Mouse (Mus musculus): Measurements from ENCODE around the gene Hist1h1t. TPM values are rescaled to one million over a fixed set of nuclear protein-coding genes. Genes with fewer than 3 reads are reported as not detected.
A peak's percentile ranks its signal among the peaks of the same experiment; 100 is the strongest.

Gene Hist1h1t
- polyA plus RNA-seq, 1 experiment from 2014 or later, result not detected

DNA sequence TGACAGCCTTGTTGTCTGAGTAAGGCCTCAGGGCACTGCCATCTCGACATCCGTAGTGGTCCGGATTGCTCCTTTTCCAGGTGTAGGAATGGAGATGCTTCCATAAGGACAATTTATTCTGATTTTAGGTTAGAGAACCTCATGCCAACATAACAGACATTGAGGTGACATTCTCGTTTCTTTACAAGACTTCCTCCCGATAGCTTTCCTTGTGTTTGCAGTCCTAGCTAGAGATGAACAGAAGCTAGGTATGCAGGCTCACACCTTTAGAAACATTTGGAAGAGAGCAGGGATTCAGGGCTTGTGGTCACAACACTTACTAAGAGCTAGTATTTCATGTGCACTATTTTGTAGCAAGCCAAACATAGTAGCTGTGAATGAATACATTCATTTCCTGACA, 47.6 kb downstream of the Hist1h1t start:
- H3K27ac ChIP-seq (ENCODE audit: low read depth, low read length), result peak overlapping the region; percentile 47; the same call in 1 of the 2 replicates
- ATAC-seq (replicated peaks; ENCODE audit: low FRiP score) (no peak), DNase-seq (ENCODE audit: low spot score) (no peak)
- no peak overlapping the region for H3K4me2 ChIP-seq (ENCODE audit: low read depth, low read length, severe bottlenecking)
- no peaks in the 10 kb centered on the region for H3K36me3 ChIP-seq (ENCODE audit: control insufficient read depth, insufficient read depth, low read length)
- no peaks in the 10 kb centered on the region for H3K9me3 ChIP-seq (ENCODE audit: control insufficient read depth, low read length)
- no peaks in the 10 kb centered on the region for H3K27me3 ChIP-seq (ENCODE audit: control insufficient read depth, insufficient read depth, low read length)
- H3K4me3 ChIP-seq (ENCODE audit: low read depth, low read length), result no peak overlapping the region
- WGBS, result 87% methylated on average over 5 of the region's 5 CpGs
- no peaks in the 10 kb centered on the region; the same call in 1 of the 2 replicates for H3K4me1 ChIP-seq (replicated peaks; ENCODE audit: control insufficient read depth, insufficient read depth, low read length)
- H3K9ac ChIP-seq (ENCODE audit: low read length), result no peak overlapping the region

DNA sequence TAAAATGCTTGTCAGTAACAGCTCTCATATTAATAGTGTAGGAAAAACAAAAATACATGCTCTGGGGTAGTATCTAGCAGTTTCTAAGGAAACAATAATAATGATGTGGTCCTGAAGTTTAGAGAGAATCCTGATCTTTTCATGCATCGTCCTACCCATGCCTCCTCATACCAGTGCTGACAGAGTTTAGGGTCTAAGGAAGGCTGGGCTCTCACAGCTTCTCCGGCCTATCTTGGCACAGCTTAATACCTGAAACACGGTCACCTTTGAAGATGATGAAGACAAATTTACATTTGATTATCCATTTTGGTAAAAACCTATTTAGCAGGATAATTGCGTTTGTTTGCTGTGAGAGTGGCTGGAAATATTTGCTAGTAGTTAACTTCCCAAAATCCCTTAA, 48.3 kb downstream of the Hist1h1t start:
- DNase-seq (ENCODE audit: low spot score) (no peak), ATAC-seq (replicated peaks; ENCODE audit: low FRiP score) (no peak)
- 0 out of 2 replicates have a peak overlapping the region, but pooled peaks have one; percentile 38 for H3K4me3 ChIP-seq (ENCODE audit: low read depth, low read length)
- WGBS, result 53% methylated on average over 4 of the region's 4 CpGs
- peak overlapping the region; percentile 58 for H3K4me2 ChIP-seq (ENCODE audit: low read depth, low read length, severe bottlenecking)
- H3K4me1 ChIP-seq (replicated peaks; ENCODE audit: control insufficient read depth, insufficient read depth, low read length), result no peaks in the 10 kb centered on the region; the same call in 1 of the 2 replicates
- H3K9me3 ChIP-seq (ENCODE audit: control insufficient read depth, low read length), result no peaks in the 10 kb centered on the region
- no peaks in the 10 kb centered on the region for H3K27me3 ChIP-seq (ENCODE audit: control insufficient read depth, insufficient read depth, low read length)
- H3K27ac ChIP-seq (ENCODE audit: low read depth, low read length), result peak overlapping the region; percentile 99
- no peaks in the 10 kb centered on the region for H3K36me3 ChIP-seq (ENCODE audit: control insufficient read depth, insufficient read depth, low read length)
- peak overlapping the region; percentile 75 for H3K9ac ChIP-seq (ENCODE audit: low read length)

DNA sequence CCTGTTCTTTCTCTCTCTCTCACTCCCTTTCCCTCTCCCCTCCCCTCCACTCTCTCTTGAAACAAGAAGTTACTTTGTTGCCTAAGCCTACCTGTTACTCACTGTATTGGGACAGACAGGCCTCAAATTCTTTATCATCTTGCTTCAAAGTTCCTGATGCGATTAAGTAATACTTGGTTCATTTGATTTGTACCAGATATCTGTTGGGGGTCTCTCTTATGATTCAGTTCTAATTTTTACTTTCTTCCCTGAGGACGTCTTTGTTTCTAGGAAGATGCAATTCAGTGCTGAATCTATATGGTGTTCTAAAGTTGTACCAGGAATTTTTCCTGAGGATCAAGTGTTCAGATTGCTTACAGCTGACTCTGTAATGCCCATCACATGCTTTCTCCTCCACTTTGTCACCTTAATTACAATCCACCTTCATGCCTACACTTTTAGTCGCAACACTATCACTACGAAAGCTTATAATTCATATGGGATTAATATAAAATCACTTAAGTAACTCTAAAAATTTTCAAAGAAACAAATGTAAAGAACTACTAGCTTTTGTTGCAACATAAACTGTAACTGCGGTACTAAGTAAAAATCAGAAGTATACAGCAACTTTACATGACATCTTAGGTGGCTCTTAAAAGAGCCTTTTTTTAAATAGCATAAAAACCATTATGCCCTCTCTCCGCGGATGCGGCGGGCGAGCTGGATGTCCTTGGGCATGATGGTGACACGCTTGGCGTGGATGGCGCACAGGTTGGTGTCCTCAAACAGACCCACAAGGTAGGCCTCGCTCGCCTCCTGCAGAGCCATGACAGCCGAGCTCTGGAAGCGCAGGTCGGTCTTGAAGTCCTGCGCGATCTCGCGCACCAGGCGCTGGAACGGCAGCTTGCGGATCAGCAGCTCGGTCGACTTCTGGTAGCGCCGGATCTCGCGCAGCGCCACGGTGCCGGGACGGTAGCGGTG, 49.1 kb downstream of the Hist1h1t start:
- Histone ChIP-seq H3K9ac (ENCODE audit: low read length) (peak overlapping the region; percentile 75), H3K4me2 (ENCODE audit: low read depth, low read length, severe bottlenecking) (peak overlapping the region; percentile 58), H3K27ac (ENCODE audit: low read depth, low read length) (peak overlapping the region; percentile 99), H3K4me3 (ENCODE audit: low read depth, low read length) (peak overlapping the region; percentile 38), H3K36me3 (ENCODE audit: control insufficient read depth, insufficient read depth, low read length) (no peaks in the 10 kb centered on the region), H3K4me1 (replicated peaks; ENCODE audit: control insufficient read depth, insufficient read depth, low read length) (no peaks in the 10 kb centered on the region; the same call in 1 of the 2 replicates), H3K9me3 (ENCODE audit: control insufficient read depth, low read length) (no peaks in the 10 kb centered on the region), H3K27me3 (ENCODE audit: control insufficient read depth, insufficient read depth, low read length) (no peaks in the 10 kb centered on the region)
- 2% methylated on average over 13 of the region's 36 CpGs for WGBS
- ATAC-seq (replicated peaks; ENCODE audit: low FRiP score) (peak; percentile 0; the same call in 1 of the 2 replicates), DNase-seq (ENCODE audit: low spot score) (no peak)

DNA sequence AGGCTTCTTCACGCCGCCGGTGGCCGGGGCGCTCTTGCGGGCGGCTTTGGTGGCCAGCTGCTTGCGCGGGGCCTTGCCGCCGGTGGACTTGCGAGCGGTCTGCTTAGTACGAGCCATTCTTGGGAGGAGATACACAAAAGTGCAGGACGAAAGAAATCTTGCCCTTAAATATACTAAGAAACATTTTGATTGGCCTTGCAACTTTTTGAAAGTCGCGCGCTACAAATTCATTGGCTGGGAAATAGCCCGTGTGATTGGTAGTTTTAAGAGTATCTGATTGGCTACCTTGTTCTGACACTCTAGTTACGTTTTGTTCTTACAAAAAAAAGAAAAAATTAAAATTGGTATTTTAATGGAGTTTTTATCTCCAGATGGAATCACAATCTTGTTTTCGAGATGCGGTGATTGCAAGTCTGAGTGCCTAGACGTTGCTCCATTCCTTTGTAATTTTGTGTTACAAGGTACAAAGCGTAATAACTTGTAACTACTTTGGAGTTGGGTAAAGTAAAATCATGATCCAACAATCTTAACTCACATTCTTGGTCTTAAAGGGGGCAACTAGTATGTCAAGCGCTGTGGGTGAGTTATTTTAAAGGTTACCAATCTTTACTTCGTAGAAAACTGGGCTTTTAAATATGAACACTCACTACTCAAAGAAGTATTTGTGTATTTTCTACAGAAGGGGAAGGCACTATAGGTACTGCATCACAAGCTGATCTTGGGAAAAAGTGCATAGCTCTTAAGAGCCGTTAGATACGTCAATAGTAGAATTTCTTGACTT, 50.0 kb downstream of the Hist1h1t start, which contains the start of gene Hist1h3c:
Hist1h3c (minus strand) TSS at position 222 of the 781 bp plus-strand sequence.
- Histone ChIP-seq H3K9ac (ENCODE audit: low read length) (peak within 1 kb of the TSS; percentile 81), H3K27me3 (ENCODE audit: control insufficient read depth, insufficient read depth, low read length) (no peaks in the 10 kb centered on the region), H3K4me1 (replicated peaks; ENCODE audit: control insufficient read depth, insufficient read depth, low read length) (no peaks in the 10 kb centered on the region; the same call in 1 of the 2 replicates), H3K9me3 (ENCODE audit: control insufficient read depth, low read length) (no peaks in the 10 kb centered on the region), H3K4me2 (ENCODE audit: low read depth, low read length, severe bottlenecking) (peak within 1 kb of the TSS; percentile 59), H3K4me3 (ENCODE audit: low read depth, low read length) (peak within 1 kb of the TSS; percentile 38), H3K36me3 (ENCODE audit: control insufficient read depth, insufficient read depth, low read length) (no peaks in the 10 kb centered on the region), H3K27ac (ENCODE audit: low read depth, low read length) (peak within 1 kb of the TSS; percentile 99)
- ATAC-seq (replicated peaks; ENCODE audit: low FRiP score) (peak; percentile 76), DNase-seq (ENCODE audit: low spot score) (peak; percentile 84)
- under 1% methylated on average over 23 of the region's 28 CpGs for WGBS

Small RNAs within 50 kb of the gene (microRNA-seq; reads per million reads assigned to microRNA genes)
- gene Gm44314 (ENCODE audit: insufficient number of aligned reads), result not detected
- not detected for gene Gm44350 (ENCODE audit: insufficient number of aligned reads)

Other genes starting within 250 kb of the Hist1h1t start
- 0.17 and 0.19 TPM in 2 replicates for gene Btn1a1, start 229.9 kb upstream of the Hist1h1t start, polyA plus RNA-seq (2014; fragmentation: Nextera tagmentation; extraction: Ambion mirVana)
- gene Btn2a2, start 207.0 kb upstream of the Hist1h1t start, polyA plus RNA-seq (2014; fragmentation: Nextera tagmentation; extraction: Ambion mirVana), result 0.48 and 0.59 TPM in 2 replicates
- gene Hist1h4h, start 164.8 kb upstream of the Hist1h1t start, polyA plus RNA-seq (2014; fragmentation: Nextera tagmentation; extraction: Ambion mirVana), result 2.0 and 4.9 TPM in 2 replicates
- 7.7 and 9.3 TPM in 2 replicates for gene Hist1h2af, start 161.9 kb upstream of the Hist1h1t start, polyA plus RNA-seq (2014; fragmentation: Nextera tagmentation; extraction: Ambion mirVana)
- gene Hist1h3g, start 160.4 kb upstream of the Hist1h1t start, polyA plus RNA-seq (2014; fragmentation: Nextera tagmentation; extraction: Ambion mirVana), result 5.2 and 5.7 TPM in 2 replicates
- gene Hist1h2bh, start 152.4 kb upstream of the Hist1h1t start, polyA plus RNA-seq (2014; fragmentation: Nextera tagmentation; extraction: Ambion mirVana), result 0.85 and 1.2 TPM in 2 replicates
- 0.92 and 1.4 TPM in 2 replicates for gene Hist1h3f, start 151.8 kb upstream of the Hist1h1t start, polyA plus RNA-seq (2014; fragmentation: Nextera tagmentation; extraction: Ambion mirVana)
- 1.2 and 1.3 TPM in 2 replicates for gene Hist1h4f, start 144.2 kb upstream of the Hist1h1t start, polyA plus RNA-seq (2014; fragmentation: Nextera tagmentation; extraction: Ambion mirVana)
- gene Hist1h1d, start 142.6 kb upstream of the Hist1h1t start, polyA plus RNA-seq (2014; fragmentation: Nextera tagmentation; extraction: Ambion mirVana), result 0.87 and 0.92 TPM in 2 replicates
- 6.7 and 10.4 TPM in 2 replicates for gene Hist1h3e, start 133.4 kb upstream of the Hist1h1t start, polyA plus RNA-seq (2014; fragmentation: Nextera tagmentation; extraction: Ambion mirVana)
- 96.4 and 102 TPM in 2 replicates for gene Hist1h2ae, start 124.6 kb upstream of the Hist1h1t start, polyA plus RNA-seq (2014; fragmentation: Nextera tagmentation; extraction: Ambion mirVana)
- 7.4 and 10.0 TPM in 2 replicates for gene Hist1h2bg, start 124.4 kb upstream of the Hist1h1t start, polyA plus RNA-seq (2014; fragmentation: Nextera tagmentation; extraction: Ambion mirVana)
- 4.5 and 5.9 TPM in 2 replicates for gene Hist1h2bf, start 121.6 kb upstream of the Hist1h1t start, polyA plus RNA-seq (2014; fragmentation: Nextera tagmentation; extraction: Ambion mirVana)
- gene Hist1h2ad, start 121.4 kb upstream of the Hist1h1t start, polyA plus RNA-seq (2014; fragmentation: Nextera tagmentation; extraction: Ambion mirVana), result 2.5 and 3.0 TPM in 2 replicates
- 11.9 and 13.9 TPM in 2 replicates for gene Hist1h3d, start 120.1 kb upstream of the Hist1h1t start, polyA plus RNA-seq (2014; fragmentation: Nextera tagmentation; extraction: Ambion mirVana)
- 132 and 133 TPM in 2 replicates for gene Hist1h4d, start 114.2 kb upstream of the Hist1h1t start, polyA plus RNA-seq (2014; fragmentation: Nextera tagmentation; extraction: Ambion mirVana)
- gene Hist1h2be, start 74.7 kb upstream of the Hist1h1t start, polyA plus RNA-seq (2014; fragmentation: Nextera tagmentation; extraction: Ambion mirVana), result 4.0 and 4.6 TPM in 2 replicates
- 27.3 and 27.7 TPM in 2 replicates for gene Hist1h1e, start 73.3 kb upstream of the Hist1h1t start, polyA plus RNA-seq (2014; fragmentation: Nextera tagmentation; extraction: Ambion mirVana)
- 1.1 and 1.2 TPM in 2 replicates for gene Hist1h2ac, start 11.9 kb upstream of the Hist1h1t start, polyA plus RNA-seq (2014; fragmentation: Nextera tagmentation; extraction: Ambion mirVana)
- gene Hist1h2bc, start 11.6 kb upstream of the Hist1h1t start, polyA plus RNA-seq (2014; fragmentation: Nextera tagmentation; extraction: Ambion mirVana), result 23.4 and 25.3 TPM in 2 replicates
- gene Hist1h4c, start 2.6 kb downstream of the Hist1h1t start, polyA plus RNA-seq (2014; fragmentation: Nextera tagmentation; extraction: Ambion mirVana), result 6.0 and 6.8 TPM in 2 replicates
- 2.2 TPM in 2 replicates for gene Hfe, start 15.0 kb downstream of the Hist1h1t start, polyA plus RNA-seq (2014; fragmentation: Nextera tagmentation; extraction: Ambion mirVana)
- 14.5 and 15.2 TPM in 2 replicates for gene Hist1h1c, start 43.0 kb downstream of the Hist1h1t start, polyA plus RNA-seq (2014; fragmentation: Nextera tagmentation; extraction: Ambion mirVana)
- gene Hist1h3c, start 49.8 kb downstream of the Hist1h1t start, polyA plus RNA-seq (2014; fragmentation: Nextera tagmentation; extraction: Ambion mirVana), result 8.7 and 10.6 TPM in 2 replicates
- gene Hist1h2bb, start 50.9 kb downstream of the Hist1h1t start, polyA plus RNA-seq (2014; fragmentation: Nextera tagmentation; extraction: Ambion mirVana), result 2.6 and 3.4 TPM in 2 replicates
- gene Hist1h2ab, start 55.3 kb downstream of the Hist1h1t start, polyA plus RNA-seq (2014; fragmentation: Nextera tagmentation; extraction: Ambion mirVana), result 59.7 and 63.1 TPM in 2 replicates
- 11.7 and 15.4 TPM in 2 replicates for gene Hist1h3b, start 56.5 kb downstream of the Hist1h1t start, polyA plus RNA-seq (2014; fragmentation: Nextera tagmentation; extraction: Ambion mirVana)
- 4.7 and 5.9 TPM in 2 replicates for gene Hist1h4b, start 61.2 kb downstream of the Hist1h1t start, polyA plus RNA-seq (2014; fragmentation: Nextera tagmentation; extraction: Ambion mirVana)
- gene Hist1h4a, start 65.4 kb downstream of the Hist1h1t start, polyA plus RNA-seq (2014; fragmentation: Nextera tagmentation; extraction: Ambion mirVana), result 0.95 TPM in 1 of 2 replicates, not detected in the other
- 2.9 and 5.4 TPM in 2 replicates for gene Hist1h3a, start 66.6 kb downstream of the Hist1h1t start, polyA plus RNA-seq (2014; fragmentation: Nextera tagmentation; extraction: Ambion mirVana)
- gene Hist1h1a, start 67.9 kb downstream of the Hist1h1t start, polyA plus RNA-seq (2014; fragmentation: Nextera tagmentation; extraction: Ambion mirVana), result 2.7 and 4.0 TPM in 2 replicates
- gene Trim38, start 74.1 kb downstream of the Hist1h1t start, polyA plus RNA-seq (2014; fragmentation: Nextera tagmentation; extraction: Ambion mirVana), result 0.13 TPM in 1 of 2 replicates, not detected in the other
- gene Slc17a2, start 111.2 kb downstream of the Hist1h1t start, polyA plus RNA-seq (2014; fragmentation: Nextera tagmentation; extraction: Ambion mirVana), result not detected in 2 replicates
- gene Slc17a3, start 143.6 kb downstream of the Hist1h1t start, polyA plus RNA-seq (2014; fragmentation: Nextera tagmentation; extraction: Ambion mirVana), result not detected in 2 replicates
- not detected in 2 replicates for gene Slc17a1, start 171.9 kb downstream of the Hist1h1t start, polyA plus RNA-seq (2014; fragmentation: Nextera tagmentation; extraction: Ambion mirVana)
- gene Slc17a4, start 219.2 kb downstream of the Hist1h1t start, polyA plus RNA-seq (2014; fragmentation: Nextera tagmentation; extraction: Ambion mirVana), result not detected in 2 replicates
- not detected in 2 replicates for gene Hist1h2ba, start 238.3 kb downstream of the Hist1h1t start, polyA plus RNA-seq (2014; fragmentation: Nextera tagmentation; extraction: Ambion mirVana)
- not detected in 2 replicates for gene Hist1h2aa, start 238.6 kb downstream of the Hist1h1t start, polyA plus RNA-seq (2014; fragmentation: Nextera tagmentation; extraction: Ambion mirVana)